Mouse (Mus musculus) heart, adult 2 months (tissue): ENCODE measurements around the gene Insl6. TPM values are rescaled to one million over a fixed set of nuclear protein-coding genes. Genes with fewer than 3 reads are reported as not detected.
A peak's percentile ranks its signal among the peaks of the same experiment; 100 is the strongest.

Source experiments
- DNase-seq, 2 experiments: peaks; one replicate each; pipeline ENCODE4 v3.0.0; 2021
- H3K27ac ChIP-seq: fragments of 200-600 bp; 2 replicates; pipeline ENCODE4 v1.8.1; 2022
- H3K27me3 ChIP-seq: fragments of 200-500 bp; 2 replicates; pipeline ENCODE4 v1.6.1; 2012; ENCODE audit warnings: mild to moderate bottlenecking, low read length, inconsistent platforms, mixed read lengths; ENCODE audit not compliant: control insufficient read depth, insufficient read depth
- H3K36me3 ChIP-seq: fragments of 200-500 bp; 2 replicates; pipeline ENCODE4 v1.6.1; 2012; ENCODE audit warnings: low read length, inconsistent platforms; ENCODE audit not compliant: control insufficient read depth, insufficient read depth
- H3K4me1 ChIP-seq: fragments of 200-500 bp; 2 replicates; pipeline ENCODE4 v1.6.1; 2011; ENCODE audit warnings: low read length; ENCODE audit not compliant: control insufficient read depth, insufficient read depth
- H3K4me3 ChIP-seq: fragments of 200-600 bp; 2 replicates; pipeline ENCODE4 v1.8.1; 2022
- H3K79me2 ChIP-seq: fragments of 200-500 bp; replicated peaks from 2 replicates; pipeline ENCODE4 v1.6.1; 2012; ENCODE audit warnings: mild to moderate bottlenecking, inconsistent platforms, low read length, moderate library complexity, mixed read lengths; ENCODE audit not compliant: control insufficient read depth, insufficient read depth
- H3K9ac ChIP-seq: fragments of 200-500 bp; 2 replicates; pipeline ENCODE4 v1.6.1; 2012; ENCODE audit warnings: low read depth, mild to moderate bottlenecking, control low read depth, inconsistent platforms, low read length, mixed read lengths
- CTCF ChIP-seq: fragments of 200-600 bp; IDR thresholded peaks from 2 replicates; pipeline ENCODE4 v1.8.1; 2022; ENCODE audit warnings: antibody characterized with exemption, mild to moderate bottlenecking, moderate library complexity
- EP300 ChIP-seq: fragments of 200-500 bp; IDR thresholded peaks from 2 replicates; pipeline ENCODE4 v1.6.1; 2011; ENCODE audit warnings: low read depth, low read length, control low read depth; ENCODE audit not compliant: insufficient read depth
- POLR2A ChIP-seq: fragments of 200-500 bp; IDR thresholded peaks from 2 replicates; pipeline ENCODE4 v1.6.1; 2011; ENCODE audit warnings: mild to moderate bottlenecking, low read depth, low read length, control low read depth; ENCODE audit not compliant: insufficient read depth
- WGBS: fragments of 180-500 bp; shearing (Covaris S2); methylation state at CpG from one replicate; pipeline ENCODE4 v1.1.7; 2018; 5-methylcytosine and 5-hydroxymethylcytosine counted together
- intact Hi-C: fragments of 180-260 bp; cut with DNase I; formaldehyde crosslinking; loops from one replicate; pipeline ENCODE4 v1.15.1; 2025
- long read RNA-seq: library from polyadenylated mRNA; stranded (forward); transcript quantifications from one replicate; pipeline ENCODE4 v2.0.0, GENCODE M21; 2021
- polyA plus RNA-seq: library from polyadenylated mRNA; depleted of rRNA; stranded (reverse); fragments of >200 nt; gene quantifications from 2 replicates; pipeline ENCODE4 v1.2.3, GENCODE M21; 2012; rRNA removed
- total RNA-seq, 2 experiments: library from RNA; stranded (reverse); gene quantifications; 2 replicates each; pipeline ENCODE4 v1.2.3; 2021

Insl6 gene
- total RNA-seq (under 1 TPM in 1 of 2 experiments, not detected in 1; 0.73 TPM), polyA plus RNA-seq (0.26 and 0.39 TPM in 2 replicates)
- long read RNA-seq, partial matches to known transcripts, result 0 of 1 reads
- long read RNA-seq, other reads (novel, unspliced or antisense), result 0 of 1 reads

GRCm38 (mm10) chr19:29325053-29325851, at the start of gene Insl6:
Insl6 (minus strand) TSS chr19:29325356.
- 4% methylated on average over 31 of the region's 31 CpGs for WGBS
- intact Hi-C loops, result no loop called here

DNA sequence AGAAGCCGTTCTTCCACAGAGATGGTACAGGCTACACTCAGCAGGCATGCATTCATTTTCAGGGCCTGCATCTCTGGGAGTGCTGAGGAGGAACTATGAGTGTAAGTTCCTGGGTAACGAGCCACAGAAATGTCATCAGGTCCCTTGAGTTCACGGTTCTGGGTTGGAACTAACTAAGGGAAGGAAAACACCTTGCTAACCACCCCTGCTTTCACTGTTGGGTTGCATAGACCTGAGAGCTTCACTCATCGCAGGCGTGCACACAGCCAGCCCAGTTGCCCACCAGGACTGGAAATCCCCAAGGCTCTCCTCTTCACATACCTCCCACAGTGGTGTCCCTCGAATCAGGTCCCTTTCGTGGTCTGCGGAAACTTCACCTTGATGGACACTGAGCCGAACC, 49.8 kb upstream of the Insl6 start:
- intact Hi-C loops, result loop anchor here (5.0 kb wide), 2 partner anchors 42 to 432 kb away; partner anchors contain the start of gene 9930021J03Rik
- Histone ChIP-seq H3K36me3 (no peaks in the 10 kb centered on the region), H3K4me3 (no peak overlapping the region), H3K79me2 (no peaks in the 10 kb centered on the region), H3K27me3 (no peaks in the 10 kb centered on the region), H3K9ac (no peak overlapping the region), H3K4me1 (peaks cover 1% of the 10 kb centered on the region; the same call in 1 of the 2 replicates), H3K27ac (no peak overlapping the region)
- no peak for DNase-seq
- 88% methylated on average over 9 of the region's 9 CpGs for WGBS
- no peak for TF ChIP-seq EP300
- TF ChIP-seq CTCF, result no peak
- TF ChIP-seq POLR2A, result no peak

More at GRCm38 (mm10) chr19:29325053-29325851, at the start of gene Insl6:
- Histone ChIP-seq H3K27ac (no peak within 1 kb of the TSS), H3K27me3 (no peaks in the 10 kb centered on the region), H3K4me1 (no peaks in the 10 kb centered on the region), H3K4me3 (peak within 1 kb of the TSS; percentile 48), H3K36me3 (no peaks in the 10 kb centered on the region), H3K79me2 (no peaks in the 10 kb centered on the region), H3K9ac (0 out of 2 replicates have a peak within 1 kb of the TSS, but pooled peaks have one; percentile 14)
- peak; percentile 69 to 80 for DNase-seq
- TF ChIP-seq CTCF (no peak), EP300 (no peak), POLR2A (no peak)

GRCm38 (mm10) chr19:29373438-29373837, 48.3 kb upstream of the Insl6 start:
- Histone ChIP-seq H3K27ac (no peak overlapping the region), H3K4me1 (peaks cover 1% of the 10 kb centered on the region), H3K4me3 (no peak overlapping the region), H3K79me2 (no peaks in the 10 kb centered on the region), H3K27me3 (no peaks in the 10 kb centered on the region), H3K9ac (no peak overlapping the region), H3K36me3 (no peaks in the 10 kb centered on the region)
- TF ChIP-seq EP300 (no peak), CTCF (no peak), POLR2A (no peak)
- DNase-seq, result no peak
- intact Hi-C loops, result loop anchor here (5.0 kb wide), 2 partner anchors 44 to 434 kb away; partner anchors contain the start of gene 9930021J03Rik
- WGBS, result 50% methylated on average over 11 of the region's 11 CpGs

- H3K4me1 ChIP-seq, result peaks cover 1% of the 10 kb centered on the region
- DNase-seq, result no peak
- intact Hi-C loops, result loop anchor here (5.0 kb wide), 2 partner anchors 45 to 435 kb away; partner anchors contain the start of gene 9930021J03Rik
- 81% methylated on average over 3 of the region's 3 CpGs for WGBS
- peak overlapping the region; percentile 77 for H3K27ac ChIP-seq
- TF ChIP-seq POLR2A (no peak), EP300 (no peak), CTCF (no peak)
- no peaks in the 10 kb centered on the region for H3K36me3 ChIP-seq
- H3K4me3 ChIP-seq, result peak overlapping the region; percentile 37
- H3K9ac ChIP-seq, result no peak overlapping the region
- no peaks in the 10 kb centered on the region for H3K27me3 ChIP-seq
- H3K79me2 ChIP-seq, result no peaks in the 10 kb centered on the region
Measured at GRCm38 (mm10) chr19:29372621-29373020, 47.5 kb upstream of the Insl6 start.

DNA sequence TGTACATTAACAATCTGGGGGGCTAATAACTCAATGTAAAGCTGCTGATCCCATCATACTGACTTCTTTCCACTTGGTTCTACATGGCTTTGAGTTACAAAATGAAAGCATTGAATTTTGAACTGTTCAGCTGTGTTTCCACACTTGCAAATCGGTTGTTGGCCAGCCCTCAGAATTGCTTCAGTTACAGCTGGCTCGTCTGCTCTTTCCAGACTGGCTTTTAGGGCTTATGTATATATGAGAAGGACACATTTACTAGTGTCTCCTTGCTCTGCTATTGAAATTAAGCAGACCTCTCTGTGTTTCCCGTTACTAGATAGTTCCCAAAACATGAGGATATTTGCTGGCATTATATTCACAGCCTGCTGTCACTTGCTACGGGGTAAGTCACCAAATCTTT, 47.0 kb upstream of the Insl6 start:
- no peak for TF ChIP-seq CTCF
- no peak for TF ChIP-seq POLR2A
- TF ChIP-seq EP300, result no peak
- H3K27ac ChIP-seq, result peak overlapping the region; percentile 77
- intact Hi-C loops, result loop anchor here (5.0 kb wide), 2 partner anchors 45 to 435 kb away; partner anchors contain the start of gene 9930021J03Rik
- H3K4me3 ChIP-seq, result peak overlapping the region; percentile 37
- peak overlapping the region; percentile 52 for H3K9ac ChIP-seq
- H3K27me3 ChIP-seq, result no peaks in the 10 kb centered on the region
- WGBS, result 27% methylated on average over 4 of the region's 4 CpGs
- H3K79me2 ChIP-seq, result no peaks in the 10 kb centered on the region
- peak in 1 of 2 experiments; percentile 32 for DNase-seq
- peaks cover 1% of the 10 kb centered on the region for H3K4me1 ChIP-seq
- no peaks in the 10 kb centered on the region for H3K36me3 ChIP-seq
